Mouse (Mus musculus) urinary bladder, postnatal 10 days (tissue): Measurements from ENCODE around the gene Adamts9.

Experiments used
- DNase-seq: peaks from one replicate; pipeline ENCODE4 v3.0.0; 2022; ENCODE audit warnings: low spot score

Gene Adamts9

GRCm38 (mm10) chr6:92804254-92804971 is 138.9 kb downstream of the Adamts9 start:
- DNase-seq = no peak

GRCm38 (mm10) chr6:92803213-92803612 is 140.1 kb downstream of the Adamts9 start:
- no peak for DNase-seq

- no peak for DNase-seq
These were observed 140.9 kb downstream of the Adamts9 start for GRCm38 (mm10) chr6:92802421-92802820.

GRCm38 (mm10) chr6:92801462-92801861 is 141.8 kb downstream of the Adamts9 start:
- DNase-seq = no peak

GRCm38 (mm10) chr6:92793804-92794203 is 149.5 kb downstream of the Adamts9 start:
- no peak for DNase-seq

GRCm38 (mm10) chr6:92787376-92787712 is 155.9 kb downstream of the Adamts9 start:
- peak; percentile 68 for DNase-seq

- no peak for DNase-seq
These were observed 156.5 kb downstream of the Adamts9 start for GRCm38 (mm10) chr6:92786701-92787375.

- no peak for DNase-seq
These were observed 158.5 kb downstream of the Adamts9 start for GRCm38 (mm10) chr6:92784782-92785181.

- DNase-seq = no peak
These were observed 161.8 kb downstream of the Adamts9 start for GRCm38 (mm10) chr6:92781446-92781845.

GRCm38 (mm10) chr6:92779935-92780205 is 163.4 kb downstream of the Adamts9 start:
- no peak for DNase-seq

GRCm38 (mm10) chr6:92779140-92779934 is 164.0 kb downstream of the Adamts9 start:
- DNase-seq = no peak

- no peak for DNase-seq
These were observed 166.9 kb downstream of the Adamts9 start for GRCm38 (mm10) chr6:92776356-92776755.

GRCm38 (mm10) chr6:92762372-92762771 is 180.9 kb downstream of the Adamts9 start:
- no peak for DNase-seq

GRCm38 (mm10) chr6:92759616-92760015 is 183.7 kb downstream of the Adamts9 start:
- DNase-seq = no peak

GRCm38 (mm10) chr6:92755826-92756225 is 187.5 kb downstream of the Adamts9 start:
- no peak for DNase-seq

- no peak for DNase-seq
These were observed 190.6 kb downstream of the Adamts9 start for GRCm38 (mm10) chr6:92752737-92753136.

- DNase-seq = no peak
These were observed 193.9 kb downstream of the Adamts9 start for GRCm38 (mm10) chr6:92749420-92749819.

GRCm38 (mm10) chr6:92743605-92744004 is 199.7 kb downstream of the Adamts9 start:
- DNase-seq = peak; percentile 16

- no peak for DNase-seq
These were observed 206.2 kb downstream of the Adamts9 start for GRCm38 (mm10) chr6:92737116-92737515.

- DNase-seq = no peak
These were observed 209.6 kb downstream of the Adamts9 start for GRCm38 (mm10) chr6:92733651-92734050.

- DNase-seq = no peak
These were observed 214.8 kb downstream of the Adamts9 start for GRCm38 (mm10) chr6:92728514-92728913.

- peak; percentile 69 for DNase-seq
These were observed 215.2 kb downstream of the Adamts9 start for GRCm38 (mm10) chr6:92728084-92728483.

GRCm38 (mm10) chr6:92727351-92727986 is 215.8 kb downstream of the Adamts9 start:
- no peak for DNase-seq
